Mouse (Mus musculus): ENCODE measurements around the gene Dhcr7.

- no peak for TF ChIP-seq EP300 (optimal IDR thresholded peaks at IDR 0.05)
- no peak for TF ChIP-seq CTCF (IDR thresholded peaks at IDR 0.05; ENCODE audit: low read depth)
Measured at GRCm38 (mm10) chr7:143777375-143777774, 45.6 kb upstream of the Dhcr7 start.

Measured in stomach, postnatal 0 days (tissue).